Mouse (Mus musculus) CH12F3 (cell line): ENCODE measurements around the gene B3gnt9.
"Not testable (repeated sequence)": the region's sequence is repeated elsewhere in the genome, so short reads cannot be mapped to it uniquely, and the experiment has no call there.

Experiments used
- in situ Hi-C: fragments of 300-500 bp; cut with MboI; formaldehyde crosslinking; loops from 2 replicates; pipeline ENCODE4 v1.14.3; 2020; ENCODE audit warnings: low sequenced_read_pairs

The B3gnt9 gene

GRCm38 (mm10) chr8:105260371-105261099 is 5.6 kb upstream of the B3gnt9 start:
- in situ Hi-C loops = no loop called here

DNA sequence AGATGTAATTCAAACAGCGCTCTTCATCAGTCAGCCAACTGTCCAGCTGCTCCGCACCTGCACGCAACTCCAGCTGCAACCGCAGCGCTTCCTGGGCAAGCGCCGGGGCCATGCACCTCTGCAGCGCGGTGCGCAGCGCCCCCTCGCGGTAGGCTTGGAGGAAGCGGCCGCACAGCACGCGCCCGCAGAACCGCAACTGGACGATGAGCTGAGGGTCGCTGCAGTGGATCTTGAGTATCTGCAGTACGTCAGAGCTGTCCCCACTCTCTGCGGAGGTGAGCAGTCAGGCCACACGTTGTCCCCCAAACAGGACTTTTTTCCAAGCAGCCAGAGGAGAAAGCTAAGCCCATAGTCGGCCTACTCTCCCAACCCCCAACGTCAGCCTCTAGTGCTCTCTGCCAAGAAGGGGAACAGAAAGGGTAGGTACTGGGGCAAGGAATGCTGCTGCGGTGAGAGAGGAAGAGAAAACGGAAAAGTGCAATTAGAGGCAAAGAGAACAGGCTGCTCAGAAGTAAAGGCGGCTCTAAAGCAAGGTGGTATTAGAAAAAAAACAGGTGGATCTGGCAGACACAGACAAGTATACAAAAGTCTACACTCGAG is 4.9 kb upstream of the B3gnt9 start:
- in situ Hi-C loops = no loop called here

GRCm38 (mm10) chr8:105258911-105259720 is 4.2 kb upstream of the B3gnt9 start:
- in situ Hi-C loops = no loop called here

GRCm38 (mm10) chr8:105257318-105258114 is 2.6 kb upstream of the B3gnt9 start:
- in situ Hi-C loops = no loop called here

DNA sequence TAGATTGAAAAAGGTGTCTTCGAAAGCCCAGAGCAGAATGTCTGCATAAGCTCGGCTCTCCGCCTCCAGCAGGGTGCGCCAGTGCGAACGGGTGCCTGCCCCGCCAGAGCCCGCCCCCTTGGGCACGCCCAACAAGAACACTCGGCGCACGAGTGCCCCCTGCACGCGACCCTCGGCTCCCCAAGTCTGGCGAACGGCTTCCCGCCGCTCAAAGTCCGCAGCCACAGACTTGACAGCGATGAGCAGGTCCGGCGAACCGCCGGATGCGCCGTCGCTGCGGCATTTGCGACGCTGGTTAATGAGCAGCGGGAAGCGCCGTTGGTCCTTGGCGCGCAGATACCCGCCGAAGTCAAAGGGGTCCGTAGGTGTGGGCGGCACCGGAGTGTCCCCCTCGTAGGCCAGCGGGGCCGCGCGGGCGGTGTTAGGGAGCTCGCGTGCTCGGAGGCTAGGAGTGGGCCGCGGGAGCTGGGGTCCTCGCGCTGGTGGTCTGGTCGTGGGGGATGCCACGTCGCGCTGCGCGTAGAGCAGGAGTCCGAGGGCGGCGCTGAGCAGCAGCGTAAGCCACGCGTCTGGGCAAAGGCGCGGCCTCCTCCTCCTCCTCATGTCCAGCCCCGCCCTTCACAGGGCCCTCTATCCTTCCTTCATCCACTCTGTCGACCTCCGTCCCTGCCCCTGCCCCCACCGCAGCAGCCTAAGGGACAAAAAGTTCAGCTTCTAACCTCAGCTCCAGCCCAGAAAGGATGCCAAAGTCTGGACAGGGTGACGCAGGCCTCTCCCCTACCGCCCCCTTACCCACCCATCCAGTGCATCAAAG is 594 bp downstream of the B3gnt9 start:
- in situ Hi-C loops = no loop called here

- in situ Hi-C loops = no loop called here
Observed at GRCm38 (mm10) chr8:105253766-105254151, 1.2 kb downstream of the B3gnt9 start.

DNA sequence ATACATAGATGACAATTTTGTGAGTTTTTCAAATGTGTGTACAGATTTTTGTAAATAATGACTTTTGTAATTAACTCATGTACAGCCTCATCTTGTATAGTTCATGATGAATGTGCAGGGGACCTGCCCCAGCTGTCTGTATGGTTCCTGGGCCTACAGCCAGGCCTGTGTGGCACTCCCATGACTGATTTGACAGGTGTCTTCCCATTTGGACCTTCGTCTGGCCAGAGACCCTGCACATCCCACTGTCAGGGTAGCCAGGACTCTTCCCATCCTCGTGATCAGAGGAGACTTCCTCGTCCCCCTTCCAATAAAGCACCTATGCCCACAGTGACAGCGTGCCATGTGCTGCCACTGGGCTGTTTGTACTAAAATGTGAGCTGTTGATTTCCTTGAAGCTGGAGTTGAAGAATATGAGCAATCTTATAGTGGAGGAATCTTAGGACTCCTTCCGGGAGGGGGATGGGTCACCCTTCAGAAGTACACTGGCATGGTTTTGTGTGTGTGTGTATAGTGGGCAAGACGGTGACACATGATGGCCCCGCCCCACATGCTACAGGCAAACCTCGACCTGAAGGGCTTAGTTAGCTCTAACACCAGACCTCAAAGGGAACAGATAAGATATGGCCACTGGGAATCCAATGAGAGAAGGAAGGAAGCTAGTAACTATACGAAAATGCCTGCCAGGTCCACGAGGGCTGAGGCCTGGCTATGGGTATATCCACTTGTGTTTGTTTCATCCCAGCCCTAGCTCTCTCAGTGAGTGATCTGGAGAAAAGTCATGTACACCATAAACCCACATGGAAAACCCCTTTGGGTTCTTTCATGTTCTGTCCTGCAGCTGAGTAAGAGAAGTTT is 2.0 kb downstream of the B3gnt9 start:
- in situ Hi-C loops = no loop called here

DNA sequence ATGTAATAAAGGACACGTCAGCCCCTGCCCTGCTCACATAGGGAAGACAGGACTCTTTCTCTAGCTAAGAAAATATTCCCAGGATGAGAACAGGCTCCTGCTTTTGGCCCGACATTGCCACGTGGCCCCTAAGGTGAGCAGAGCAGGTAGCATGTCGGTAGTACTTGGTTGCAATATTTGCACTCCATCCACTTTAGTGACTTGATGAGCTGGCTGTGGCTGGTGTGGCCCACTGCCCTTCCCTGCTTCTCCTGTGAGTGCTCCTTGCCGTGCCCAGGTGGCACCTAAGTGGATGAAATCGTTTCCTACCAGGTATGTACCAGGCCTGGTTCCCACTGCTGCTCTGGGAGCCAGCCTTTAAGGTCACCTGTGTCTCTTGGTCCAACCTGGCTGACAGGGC is 3.0 kb downstream of the B3gnt9 start:
- in situ Hi-C loops = no loop called here

DNA sequence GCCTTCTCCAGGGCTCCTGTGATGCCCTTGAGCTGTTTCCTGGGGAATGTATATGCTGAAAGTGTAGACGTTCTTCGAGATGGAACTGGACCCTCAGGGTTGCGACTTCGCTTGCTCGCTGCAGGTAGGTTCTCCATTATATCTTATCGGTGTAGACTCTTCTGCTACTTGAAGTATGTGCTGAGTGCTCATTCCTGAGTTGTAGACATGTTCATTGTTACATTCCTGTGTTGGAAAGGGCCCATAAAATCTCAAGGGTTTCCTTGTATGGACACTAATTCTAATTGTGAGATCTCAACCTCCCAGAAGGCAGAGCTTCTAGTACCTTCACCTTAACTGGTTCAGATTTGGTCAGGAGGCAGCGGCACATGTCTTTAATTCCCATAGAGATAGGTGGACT is 13.9 kb downstream of the B3gnt9 start:
- in situ Hi-C loops = no loop called here

DNA sequence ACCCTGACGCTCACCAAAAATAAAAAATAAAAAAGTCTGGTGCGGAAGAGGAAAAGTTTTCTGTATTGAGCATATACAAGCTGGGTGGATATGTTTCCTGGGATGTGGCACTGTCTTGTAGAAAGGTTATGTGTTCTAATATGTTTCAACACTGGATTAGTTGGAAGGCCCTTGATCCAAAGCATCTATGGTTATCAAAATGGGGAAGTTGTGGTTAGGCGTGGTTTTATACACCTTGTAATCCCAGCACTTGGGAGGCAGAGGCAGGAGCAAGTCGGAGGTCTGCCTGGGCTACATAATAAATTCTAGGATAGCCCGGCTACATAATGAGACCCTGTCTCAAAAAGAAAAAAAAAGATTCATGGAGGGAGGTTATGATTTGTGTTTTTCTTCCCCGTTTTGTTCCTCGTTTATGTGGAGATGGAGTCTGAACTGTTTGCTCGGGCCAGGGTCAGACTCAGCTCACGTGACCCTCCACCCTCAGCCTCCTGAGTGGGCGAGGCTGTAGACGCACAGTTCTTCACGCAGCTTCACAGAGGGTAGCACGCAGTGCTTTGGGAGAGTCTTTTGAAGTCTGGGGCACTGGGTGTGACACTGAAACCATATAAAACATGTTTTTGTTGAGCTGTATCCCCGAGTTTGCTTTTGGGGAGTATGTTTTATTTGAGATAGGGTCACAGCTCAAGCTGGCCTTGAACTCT is 17.4 kb downstream of the B3gnt9 start:
- in situ Hi-C loops = no loop called here

DNA sequence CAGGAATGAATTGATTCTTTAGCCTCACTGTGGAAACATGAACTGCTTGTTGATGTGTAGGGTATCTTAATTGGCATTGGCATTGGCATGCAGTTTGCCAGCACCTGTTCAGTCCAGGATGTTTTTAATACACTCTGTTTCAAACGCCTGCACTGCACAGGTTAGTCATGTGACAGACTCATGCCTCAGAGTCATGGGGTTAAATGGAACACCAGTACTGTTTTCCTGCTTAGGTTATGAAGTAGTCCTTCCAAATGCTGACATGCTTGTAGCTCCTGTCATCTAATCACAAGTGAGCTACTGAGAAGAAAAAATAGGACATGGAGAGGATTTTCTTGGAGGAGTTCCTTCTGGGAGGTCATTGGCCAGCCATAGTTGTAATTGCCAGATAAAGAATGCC is 19.7 kb downstream of the B3gnt9 start:
- in situ Hi-C loops = no loop called here

DNA sequence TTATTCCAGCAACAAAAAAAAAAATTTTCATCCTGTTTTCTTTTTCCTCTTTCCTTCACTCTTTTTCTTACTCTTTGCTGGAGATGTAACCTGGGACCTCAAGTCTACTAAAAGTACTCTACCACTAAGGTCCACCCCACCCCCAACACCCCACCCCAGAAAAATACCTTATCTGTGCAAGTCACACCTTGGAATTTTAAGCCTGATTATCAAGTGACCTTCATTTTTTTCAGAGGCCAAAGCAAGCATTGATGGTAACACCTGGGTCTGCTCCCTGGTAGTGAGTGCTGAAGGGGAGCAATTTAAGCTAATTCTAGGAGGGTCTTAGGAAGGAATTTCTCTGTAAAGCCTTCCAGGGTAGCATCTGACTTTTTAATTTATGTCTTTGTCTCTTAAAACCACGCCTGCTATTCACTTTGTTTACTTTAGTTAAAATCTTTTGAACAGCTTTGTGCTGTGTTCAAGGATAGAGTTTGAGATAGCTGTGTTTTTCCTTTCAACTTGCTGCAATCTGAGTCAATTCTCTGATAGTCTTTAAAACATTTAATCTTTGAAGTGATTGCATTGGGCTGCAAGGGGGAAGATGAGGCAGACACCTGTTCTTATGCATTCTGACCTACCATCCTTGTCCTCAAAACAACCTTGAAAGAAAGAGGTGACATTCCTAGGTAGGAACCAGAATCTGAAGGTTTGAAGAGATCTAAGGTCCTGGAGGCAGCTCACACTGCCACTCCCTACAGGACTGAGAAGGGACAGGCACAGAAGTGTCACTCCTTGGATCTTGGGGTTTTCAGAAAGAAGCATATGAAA is 21.6 kb downstream of the B3gnt9 start:
- in situ Hi-C loops = no loop called here

GRCm38 (mm10) chr8:105232321-105232693 is 22.6 kb downstream of the B3gnt9 start:
- in situ Hi-C loops = not testable (repeated sequence)

GRCm38 (mm10) chr8:105231503-105232320 is 23.2 kb downstream of the B3gnt9 start:
- in situ Hi-C loops = no loop called here

GRCm38 (mm10) chr8:105225917-105226316 is 29.0 kb downstream of the B3gnt9 start:
- in situ Hi-C loops = no loop called here

DNA sequence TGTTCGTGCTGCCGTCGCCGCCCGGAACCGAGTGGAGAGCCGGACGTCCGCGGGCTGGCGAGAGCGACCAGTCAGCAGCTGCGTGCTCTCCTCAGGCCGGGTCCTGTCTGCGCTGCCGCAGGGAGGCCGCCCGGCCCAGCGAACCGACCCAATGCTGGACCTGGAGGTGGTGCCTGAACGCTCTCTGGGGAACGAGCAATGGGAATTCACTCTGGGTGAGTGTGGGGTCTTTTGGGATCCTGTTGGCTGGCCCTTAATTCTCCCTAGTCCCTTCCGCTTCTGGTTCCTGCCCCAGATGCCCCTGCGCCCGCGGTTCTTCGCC is 29.7 kb downstream of the B3gnt9 start:
- in situ Hi-C loops = no loop called here
